Mouse (Mus musculus): ENCODE results near the gene Snrpb. TPM values are rescaled to one million over a fixed set of nuclear protein-coding genes. Genes with fewer than 3 reads are reported as not detected.

Gene Snrpb
- 876 and 909 TPM in 2 replicates for polyA plus RNA-seq (2016; fragmentation: Nextera tagmentation; extraction: Ambion mirVana)

DNA sequence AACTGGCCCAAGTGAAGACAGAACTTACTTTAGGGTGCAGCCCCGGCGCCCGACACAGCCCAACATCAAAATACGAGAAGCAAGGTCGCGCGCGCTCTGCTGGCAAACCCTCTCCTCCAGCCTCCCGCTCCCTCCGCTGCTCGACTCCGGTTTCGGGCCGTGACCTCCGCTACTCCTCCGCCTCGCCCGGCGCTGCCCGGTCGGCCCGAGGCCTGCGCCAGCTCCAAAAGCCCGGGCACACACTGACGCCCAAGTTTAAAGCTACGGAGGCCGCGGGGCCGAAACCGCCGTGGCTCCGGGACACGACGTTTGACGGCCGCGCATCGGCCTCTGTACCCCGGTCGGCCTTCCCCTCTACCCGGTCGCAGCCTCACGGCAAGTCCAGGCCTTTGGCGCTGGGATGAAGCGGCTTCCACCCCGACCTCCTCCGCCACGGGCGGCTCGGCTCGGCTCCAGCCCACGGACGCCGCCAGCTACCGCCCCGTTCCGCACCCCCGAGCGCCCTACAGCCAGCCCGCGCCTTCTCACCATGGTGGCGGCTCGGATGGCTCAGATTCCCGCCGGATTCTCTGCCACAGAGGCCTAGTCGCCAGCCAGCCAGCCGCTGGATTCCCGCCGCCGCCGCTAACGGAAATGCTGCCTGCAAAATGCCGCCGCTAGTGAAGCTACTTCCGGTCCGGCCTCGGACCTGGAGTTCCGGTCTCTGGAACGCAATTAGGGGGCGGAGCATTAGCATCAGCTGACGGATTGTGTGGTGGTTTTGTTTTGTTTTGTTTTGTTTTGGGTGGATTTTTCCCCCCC lies at the start of gene Snrpb:
Gene Snrpb (minus strand): TSS at position 698 of the 801 bp plus-strand sequence.
- Histone ChIP-seq H3K36me3 (peaks cover 33% of the 10 kb centered on the region), H3K9me3 (no peaks in the 10 kb centered on the region), H3K27ac (peak within 1 kb of the TSS; percentile 100), H3K27me3 (ENCODE audit: insufficient read depth, poor library complexity, severe bottlenecking) (no peaks in the 10 kb centered on the region), H3K4me3 (peak within 1 kb of the TSS; percentile 100), H3K4me1 (replicated peaks) (peaks cover 21% of the 10 kb centered on the region)
- WGBS: under 1% methylated on average over 81 of the region's 81 CpGs
- DNase-seq (ENCODE audit: low spot score): peak; percentile 89

GRCm38 (mm10) chr2:130211581-130211980 lies 32.4 kb upstream of the Snrpb start:
- Histone ChIP-seq H3K4me3 (no peak overlapping the region), H3K9me3 (no peaks in the 10 kb centered on the region), H3K27ac (no peak overlapping the region), H3K4me1 (replicated peaks) (no peaks in the 10 kb centered on the region; the same call in 1 of the 2 replicates), H3K27me3 (ENCODE audit: insufficient read depth, poor library complexity, severe bottlenecking) (no peaks in the 10 kb centered on the region), H3K36me3 (no peaks in the 10 kb centered on the region)
- WGBS: 80% methylated on average over 2 of the region's 2 CpGs
- DNase-seq (ENCODE audit: low spot score): no peak

DNA sequence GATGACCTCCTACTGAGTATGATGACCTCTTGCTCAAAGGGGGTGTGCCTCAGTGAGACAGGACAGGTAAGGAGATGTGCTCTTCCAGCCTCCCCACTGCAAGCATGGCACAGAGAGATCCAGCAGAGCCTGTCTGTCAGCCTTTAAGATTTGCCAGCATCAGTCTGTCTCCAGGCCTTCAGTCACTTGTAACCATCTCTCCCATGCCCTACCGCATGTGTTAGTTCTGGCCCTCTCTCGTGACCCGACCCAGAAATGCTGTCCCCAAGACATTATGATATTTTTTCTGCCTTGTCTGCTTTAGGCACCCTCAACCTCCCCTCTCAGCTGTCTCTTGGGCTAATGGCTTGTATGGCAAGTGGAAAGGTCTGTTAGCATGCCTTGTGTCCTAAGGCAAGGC lies 30.4 kb upstream of the Snrpb start:
- H3K27me3 ChIP-seq (ENCODE audit: insufficient read depth, poor library complexity, severe bottlenecking): no peaks in the 10 kb centered on the region
- H3K4me1 ChIP-seq (replicated peaks): no peaks in the 10 kb centered on the region; the same call in 1 of the 2 replicates
- 94% methylated on average over 3 of the region's 3 CpGs for WGBS
- H3K9me3 ChIP-seq: no peaks in the 10 kb centered on the region
- H3K36me3 ChIP-seq: no peaks in the 10 kb centered on the region
- H3K27ac ChIP-seq: no peak overlapping the region
- no peak for DNase-seq (ENCODE audit: low spot score)
- H3K4me3 ChIP-seq: no peak overlapping the region

GRCm38 (mm10) chr2:130207996-130208395 lies 28.8 kb upstream of the Snrpb start:
- Histone ChIP-seq H3K27ac (no peak overlapping the region), H3K4me1 (replicated peaks) (no peaks in the 10 kb centered on the region), H3K4me3 (no peak overlapping the region), H3K9me3 (no peaks in the 10 kb centered on the region), H3K27me3 (ENCODE audit: insufficient read depth, poor library complexity, severe bottlenecking) (no peaks in the 10 kb centered on the region), H3K36me3 (no peaks in the 10 kb centered on the region)
- peak; percentile 8 for DNase-seq (ENCODE audit: low spot score)
- WGBS: 86% methylated on average over 3 of the region's 3 CpGs

GRCm38 (mm10) chr2:130207376-130207775 lies 28.2 kb upstream of the Snrpb start:
- 87% methylated on average over 2 of the region's 2 CpGs for WGBS
- no peak for DNase-seq (ENCODE audit: low spot score)

DNA sequence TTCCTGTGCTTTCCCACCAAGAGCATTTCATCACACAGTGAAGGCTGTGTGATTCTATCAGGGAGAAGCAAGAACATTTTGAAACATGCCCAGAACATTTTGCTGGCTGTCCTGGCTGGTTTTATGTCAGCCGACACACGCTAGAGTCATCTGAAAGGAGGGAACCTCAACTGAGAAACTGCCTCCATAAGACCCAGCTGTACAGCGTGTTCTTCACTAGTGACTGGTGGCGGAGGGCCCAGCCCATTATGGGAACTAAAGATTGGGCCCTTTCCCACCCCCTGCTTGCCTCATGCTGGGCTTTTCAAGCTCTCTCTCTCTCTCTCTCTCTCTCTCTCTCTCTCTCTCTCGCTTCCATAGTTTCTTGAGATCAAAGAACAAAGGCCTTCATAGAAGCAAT lies 21.8 kb upstream of the Snrpb start:
- Histone ChIP-seq H3K4me3 (no peak overlapping the region), H3K9me3 (0 out of 2 replicates have a peak, but pooled peaks cover 3% of the 10 kb centered on the region), H3K27me3 (ENCODE audit: insufficient read depth, poor library complexity, severe bottlenecking) (no peaks in the 10 kb centered on the region), H3K4me1 (replicated peaks) (no peaks in the 10 kb centered on the region), H3K27ac (no peak overlapping the region), H3K36me3 (no peaks in the 10 kb centered on the region)
- WGBS: 75% methylated on average over 5 of the region's 5 CpGs
- DNase-seq (ENCODE audit: low spot score): no peak

More at GRCm38 (mm10) chr2:130207376-130207775, 28.2 kb upstream of the Snrpb start:
- Histone ChIP-seq H3K4me3 (no peak overlapping the region), H3K36me3 (no peaks in the 10 kb centered on the region), H3K9me3 (no peaks in the 10 kb centered on the region), H3K27me3 (ENCODE audit: insufficient read depth, poor library complexity, severe bottlenecking) (no peaks in the 10 kb centered on the region), H3K27ac (no peak overlapping the region), H3K4me1 (replicated peaks) (no peaks in the 10 kb centered on the region)

- Histone ChIP-seq H3K36me3 (no peaks in the 10 kb centered on the region), H3K27ac (no peak within 1 kb of the TSS), H3K27me3 (ENCODE audit: insufficient read depth, poor library complexity, severe bottlenecking) (no peaks in the 10 kb centered on the region), H3K4me1 (replicated peaks) (no peaks in the 10 kb centered on the region), H3K4me3 (no peak within 1 kb of the TSS), H3K9me3 (0 out of 2 replicates have a peak, but pooled peaks cover 5% of the 10 kb centered on the region)
- WGBS: 94% methylated on average over 16 of the region's 16 CpGs
- no peak for DNase-seq (ENCODE audit: low spot score)
Measured at GRCm38 (mm10) chr2:130194894-130195293, 15.7 kb upstream of the Snrpb start, which contains the start of gene Tmc2. Tmc2 (plus strand) TSS chr2:130195194.

DNA sequence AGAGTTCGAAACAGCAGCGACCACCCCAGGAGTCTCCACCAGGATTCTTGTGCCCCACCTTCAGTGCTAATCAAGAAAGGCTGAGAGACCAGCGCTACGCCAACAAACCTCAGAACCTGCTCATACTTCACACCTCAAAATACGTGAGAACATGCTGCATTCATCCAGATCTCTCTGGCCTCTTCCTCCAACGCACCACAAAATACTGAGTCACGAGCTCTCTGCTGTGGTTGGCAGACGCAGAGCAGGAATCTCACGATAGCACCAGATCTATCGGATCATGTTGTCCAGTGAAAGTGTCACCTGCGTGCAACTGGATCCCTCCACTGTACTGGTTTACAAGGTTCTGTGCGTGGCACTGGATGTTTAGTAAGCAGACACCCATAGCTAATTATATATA lies 9.2 kb upstream of the Snrpb start:
- Histone ChIP-seq H3K4me3 (no peak overlapping the region), H3K4me1 (replicated peaks) (no peaks in the 10 kb centered on the region), H3K9me3 (0 out of 2 replicates have a peak, but pooled peaks cover 3% of the 10 kb centered on the region), H3K27ac (no peak overlapping the region), H3K27me3 (ENCODE audit: insufficient read depth, poor library complexity, severe bottlenecking) (no peaks in the 10 kb centered on the region), H3K36me3 (no peaks in the 10 kb centered on the region)
- DNase-seq (ENCODE audit: low spot score): no peak
- WGBS: 88% methylated on average over 12 of the region's 12 CpGs

DNA sequence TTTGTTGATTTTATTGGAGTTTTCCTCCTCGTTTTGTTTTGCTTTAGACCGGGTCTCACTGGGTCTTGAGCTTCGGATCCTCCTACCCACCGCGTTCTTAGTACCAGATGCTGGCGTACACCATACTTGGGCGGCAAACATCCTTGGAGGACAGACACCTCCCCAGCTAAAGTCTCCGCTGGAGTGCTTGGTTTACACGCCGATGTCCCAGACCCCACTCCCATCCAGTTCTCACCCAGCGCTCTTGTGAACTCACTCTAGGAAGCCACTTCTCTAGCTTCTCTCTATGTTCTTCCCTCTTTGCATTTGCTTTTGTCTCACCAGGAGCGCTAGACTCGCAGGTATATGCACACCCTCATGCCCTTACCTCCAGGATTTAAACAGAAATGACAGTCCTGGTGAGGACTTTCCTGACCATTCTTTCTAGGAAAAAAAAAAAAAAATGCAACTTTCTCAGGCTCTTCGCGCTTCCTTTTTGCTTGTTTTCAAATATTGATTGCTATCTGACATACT lies 360 bp upstream of the Snrpb start:
- Histone ChIP-seq H3K9me3 (no peaks in the 10 kb centered on the region), H3K4me3 (peak overlapping the region; percentile 100), H3K4me1 (replicated peaks) (peaks cover 21% of the 10 kb centered on the region), H3K27ac (peak overlapping the region; percentile 100), H3K36me3 (peaks cover 26% of the 10 kb centered on the region), H3K27me3 (ENCODE audit: insufficient read depth, poor library complexity, severe bottlenecking) (no peaks in the 10 kb centered on the region)
- DNase-seq (ENCODE audit: low spot score): no peak
- 1% methylated on average over 15 of the region's 15 CpGs for WGBS

DNA sequence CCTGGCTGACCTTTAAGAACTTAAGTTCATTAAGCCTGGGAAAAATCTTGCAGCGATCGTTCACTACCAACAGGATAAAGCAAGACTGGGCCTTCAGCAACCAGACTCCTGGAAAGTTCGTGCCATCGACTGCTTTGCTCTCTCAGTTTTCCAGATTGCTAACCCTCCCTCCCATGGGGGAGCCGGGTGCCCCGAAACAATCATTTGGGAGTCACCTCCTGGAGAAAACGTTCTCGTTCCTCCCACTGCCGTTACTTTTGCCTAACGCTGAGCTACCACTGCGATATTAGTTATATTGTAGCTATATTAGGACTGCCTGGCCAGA lies 860 bp downstream of the Snrpb start:
- no peaks in the 10 kb centered on the region for H3K9me3 ChIP-seq
- H3K36me3 ChIP-seq: peaks cover 39% of the 10 kb centered on the region
- H3K27me3 ChIP-seq (ENCODE audit: insufficient read depth, poor library complexity, severe bottlenecking): no peaks in the 10 kb centered on the region
- no peak for DNase-seq (ENCODE audit: low spot score)
- WGBS: 2% methylated on average over 11 of the region's 11 CpGs
- H3K4me1 ChIP-seq (replicated peaks): peaks cover 21% of the 10 kb centered on the region
- H3K27ac ChIP-seq: peak overlapping the region; percentile 100
- H3K4me3 ChIP-seq: peak overlapping the region; percentile 100

DNA sequence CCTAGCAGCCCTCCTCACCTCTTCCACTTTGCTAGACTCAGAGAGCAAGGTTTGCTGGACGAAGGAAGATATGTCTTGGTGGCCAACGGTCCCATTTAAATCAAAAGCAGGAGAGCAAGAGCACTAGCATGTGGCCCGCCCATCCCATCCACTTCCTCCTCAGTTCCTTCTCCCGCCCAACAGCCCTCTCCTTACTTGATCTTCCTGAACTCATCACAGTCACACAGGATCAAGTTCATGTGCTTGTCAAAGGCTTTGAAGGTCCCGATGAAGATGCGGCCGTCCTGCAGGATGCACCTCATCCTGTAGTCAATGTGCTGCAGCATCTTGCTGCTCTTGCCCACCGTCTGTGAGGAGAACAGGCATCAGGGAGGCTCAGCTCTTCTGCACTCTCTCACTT lies 2.4 kb downstream of the Snrpb start:
- no peak overlapping the region for H3K27ac ChIP-seq
- DNase-seq (ENCODE audit: low spot score): no peak
- no peaks in the 10 kb centered on the region for H3K9me3 ChIP-seq
- WGBS: 85% methylated on average over 8 of the region's 8 CpGs
- H3K4me3 ChIP-seq: peak overlapping the region; percentile 100
- H3K36me3 ChIP-seq: peaks cover 54% of the 10 kb centered on the region
- H3K27me3 ChIP-seq (ENCODE audit: insufficient read depth, poor library complexity, severe bottlenecking): no peaks in the 10 kb centered on the region
- peaks cover 21% of the 10 kb centered on the region for H3K4me1 ChIP-seq (replicated peaks)

GRCm38 (mm10) chr2:130171674-130172073 lies 7.5 kb downstream of the Snrpb start:
- no peak for DNase-seq (ENCODE audit: low spot score)
- Histone ChIP-seq H3K4me3 (no peak overlapping the region), H3K36me3 (peaks cover 95% of the 10 kb centered on the region), H3K9me3 (no peaks in the 10 kb centered on the region), H3K27ac (no peak overlapping the region), H3K4me1 (replicated peaks) (peaks cover 2% of the 10 kb centered on the region), H3K27me3 (ENCODE audit: insufficient read depth, poor library complexity, severe bottlenecking) (no peaks in the 10 kb centered on the region)
- WGBS: 86% methylated on average over 2 of the region's 2 CpGs

DNA sequence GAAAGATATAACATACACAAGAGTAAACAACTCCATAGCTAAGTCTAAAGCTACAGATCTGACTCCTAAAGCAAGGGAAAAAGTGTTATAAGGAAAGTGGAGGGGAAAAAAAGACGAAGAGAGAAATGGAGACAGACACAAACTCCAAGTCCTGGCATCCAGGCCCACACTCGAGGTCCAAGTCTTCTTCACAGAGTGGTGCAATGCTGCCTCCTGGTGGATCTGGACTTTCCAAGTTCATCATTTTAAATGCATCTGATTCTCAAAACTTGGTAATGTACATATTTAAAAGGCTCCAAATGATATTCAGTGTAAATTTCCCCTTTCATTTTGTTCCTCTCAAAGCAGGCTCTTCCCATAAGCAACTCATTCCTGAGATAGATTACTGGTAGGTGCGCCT lies 11.3 kb downstream of the Snrpb start:
- no peaks in the 10 kb centered on the region for H3K4me1 ChIP-seq (replicated peaks)
- H3K27ac ChIP-seq: no peak overlapping the region
- peak; percentile 37 for DNase-seq (ENCODE audit: low spot score)
- no peaks in the 10 kb centered on the region for H3K9me3 ChIP-seq
- H3K4me3 ChIP-seq: no peak overlapping the region
- H3K27me3 ChIP-seq (ENCODE audit: insufficient read depth, poor library complexity, severe bottlenecking): no peaks in the 10 kb centered on the region
- 56% methylated on average over 3 of the region's 3 CpGs for WGBS
- H3K36me3 ChIP-seq: peaks cover 80% of the 10 kb centered on the region

All from hindbrain, embryonic 10.5 days (tissue).